Mouse (Mus musculus) kidney, embryonic 15.5 days (tissue): ENCODE data around the gene Dnajc22. TPM values are rescaled to one million over a fixed set of nuclear protein-coding genes. Genes with fewer than 3 reads are reported as not detected.
A peak's percentile ranks its signal among the peaks of the same experiment; 100 is the strongest.

Source experiments
- ATAC-seq: fragments of 200-750 bp; cut with Nextera tagmentation; replicated peaks from 2 replicates; pipeline ENCODE4 v1.8.0; 2017; ENCODE audit warnings: moderate TSS enrichment; ENCODE audit not compliant: low FRiP score
- H3K27ac ChIP-seq: fragments of 300-500 bp; sonication (generic); 2 replicates; pipeline ENCODE4 v1.5.1; 2015; ENCODE audit warnings: mild to moderate bottlenecking, inconsistent platforms
- H3K27me3 ChIP-seq: fragments of 300-500 bp; sonication (generic); 2 replicates; pipeline ENCODE4 v1.6.1; 2015; ENCODE audit warnings: inconsistent platforms
- H3K36me3 ChIP-seq: fragments of 300-500 bp; sonication (generic); 2 replicates; pipeline ENCODE4 v1.6.1; 2015; ENCODE audit warnings: inconsistent platforms
- H3K4me1 ChIP-seq: fragments of 300-500 bp; sonication (generic); 2 replicates; pipeline ENCODE4 v1.6.1; 2015; ENCODE audit warnings: inconsistent platforms
- H3K4me2 ChIP-seq: fragments of 300-500 bp; sonication (generic); 2 replicates; pipeline ENCODE4 v1.6.1; 2015; ENCODE audit warnings: moderate library complexity, mild to moderate bottlenecking, inconsistent platforms
- H3K4me3 ChIP-seq: fragments of 300-500 bp; sonication (generic); replicated peaks from 2 replicates; pipeline ENCODE4 v1.5.1; 2015; ENCODE audit warnings: mild to moderate bottlenecking, inconsistent platforms
- H3K9ac ChIP-seq: fragments of 300-500 bp; sonication (generic); 2 replicates; pipeline ENCODE4 v1.6.1; 2015; ENCODE audit warnings: mild to moderate bottlenecking, inconsistent platforms
- H3K9me3 ChIP-seq: fragments of 300-500 bp; sonication (generic); replicated peaks from 2 replicates; pipeline ENCODE4 v1.6.1; 2016; ENCODE audit warnings: inconsistent platforms
- WGBS: fragments of 180-500 bp; shearing (Covaris S2); methylation state at CpG from one replicate; pipeline ENCODE4 v1.1.7; 2015; ENCODE audit warnings: mixed read lengths; 5-methylcytosine and 5-hydroxymethylcytosine counted together
- polyA plus RNA-seq: library from polyadenylated mRNA; unstranded; fragments of >200 nt; fragmentation: Nextera tagmentation; extraction: Ambion mirVana; gene quantifications from 2 replicates; pipeline ENCODE4 v1.2.1, GENCODE M21; 2015

Dnajc22 gene
- polyA plus RNA-seq, 1 experiment from 2014 or later, result 8.8 TPM

GRCm38 (mm10) chr15:99088292-99088691 is 4.7 kb upstream of the Dnajc22 start:
- no peaks in the 10 kb centered on the region for H3K9me3 ChIP-seq
- H3K27me3 ChIP-seq, result peaks cover 92% of the 10 kb centered on the region
- peaks cover 50% of the 10 kb centered on the region for H3K4me1 ChIP-seq
- H3K36me3 ChIP-seq, result no peaks in the 10 kb centered on the region
- 0% methylated on average over 23 of the region's 27 CpGs for WGBS
- H3K9ac ChIP-seq, result no peak overlapping the region
- peak overlapping the region; percentile 34 for H3K4me3 ChIP-seq
- H3K27ac ChIP-seq, result no peak overlapping the region
- peak; percentile 52 for ATAC-seq
- H3K4me2 ChIP-seq, result peak overlapping the region; percentile 60

GRCm38 (mm10) chr15:99089069-99089468 is 3.9 kb upstream of the Dnajc22 start:
- H3K4me1 ChIP-seq, result peaks cover 52% of the 10 kb centered on the region
- H3K4me3 ChIP-seq, result peak overlapping the region; percentile 34
- no peak overlapping the region for H3K9ac ChIP-seq
- peak overlapping the region; percentile 60 for H3K4me2 ChIP-seq
- H3K27ac ChIP-seq, result no peak overlapping the region
- H3K9me3 ChIP-seq, result no peaks in the 10 kb centered on the region
- 0 out of 2 replicates have a peak, but pooled peaks have one; percentile 7 for ATAC-seq
- 6% methylated on average over 14 of the region's 14 CpGs for WGBS
- H3K36me3 ChIP-seq, result no peaks in the 10 kb centered on the region
- H3K27me3 ChIP-seq, result peaks cover 99% of the 10 kb centered on the region

DNA sequence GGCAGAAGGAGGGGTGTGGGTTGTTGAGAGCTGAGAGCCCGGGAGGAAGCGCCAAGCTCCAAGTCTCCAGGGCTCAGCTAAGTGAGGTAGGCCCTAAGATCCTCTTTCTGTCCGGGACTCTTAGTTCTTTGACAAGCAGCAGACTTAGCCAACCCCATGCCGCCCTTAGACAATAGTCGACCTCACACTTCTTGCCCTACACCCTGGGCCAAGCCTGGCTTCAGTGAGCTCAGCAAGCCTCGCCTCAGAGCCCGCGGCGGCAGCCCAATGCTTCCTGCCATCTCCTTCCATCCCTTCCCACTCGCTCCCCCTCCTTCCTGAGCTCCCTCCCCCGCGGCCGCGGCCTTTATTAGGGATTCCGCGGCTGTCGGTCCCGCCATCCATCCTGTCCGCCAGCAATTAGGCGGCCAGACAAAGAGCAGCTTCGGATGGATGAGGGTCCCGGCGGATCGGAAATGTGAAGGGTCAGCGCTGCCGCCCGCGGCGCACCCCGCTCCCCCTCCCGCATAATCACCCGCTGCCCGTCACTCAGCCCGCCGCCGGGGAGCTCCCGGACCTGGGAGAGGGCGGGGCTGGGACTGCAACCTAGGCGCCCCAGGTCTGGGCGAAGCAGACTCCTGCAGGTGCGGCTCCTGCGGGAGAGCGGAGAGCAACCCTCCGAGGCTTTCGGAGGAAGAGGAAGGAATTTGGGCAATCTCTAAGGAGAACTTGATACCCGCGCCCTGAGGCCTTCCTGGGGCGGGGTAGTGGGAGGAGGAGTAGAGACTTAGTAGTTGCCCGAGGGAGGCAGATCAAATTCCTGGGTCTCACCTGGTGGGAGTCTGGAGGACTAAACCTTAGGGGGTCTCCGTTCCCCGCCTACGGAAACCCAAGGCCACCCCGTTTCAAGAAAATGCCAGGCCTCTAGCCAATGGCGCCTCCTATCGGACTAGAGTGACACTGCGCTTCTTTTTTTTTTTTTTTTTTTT is 605 bp downstream of the Dnajc22 start:
- peaks cover 73% of the 10 kb centered on the region for H3K4me1 ChIP-seq
- H3K27me3 ChIP-seq, result peaks cover 96% of the 10 kb centered on the region
- peak overlapping the region; percentile 50 for H3K4me3 ChIP-seq
- under 1% methylated on average over 54 of the region's 56 CpGs for WGBS
- peak overlapping the region; percentile 87 for H3K27ac ChIP-seq
- no peaks in the 10 kb centered on the region for H3K9me3 ChIP-seq
- peak overlapping the region; percentile 43 for H3K9ac ChIP-seq
- ATAC-seq, result 0 out of 2 replicates have a peak, but pooled peaks have one; percentile 14
- H3K36me3 ChIP-seq, result no peaks in the 10 kb centered on the region
- peak overlapping the region; percentile 93 for H3K4me2 ChIP-seq

- under 1% methylated on average over 27 of the region's 27 CpGs for WGBS
- H3K36me3 ChIP-seq, result no peaks in the 10 kb centered on the region
- H3K27me3 ChIP-seq, result peaks cover 95% of the 10 kb centered on the region
- peak overlapping the region; percentile 15 for H3K4me3 ChIP-seq
- H3K4me1 ChIP-seq, result peaks cover 72% of the 10 kb centered on the region
- peak; percentile 55; the same call in 1 of the 2 replicates for ATAC-seq
- no peak overlapping the region for H3K9ac ChIP-seq
- H3K27ac ChIP-seq, result peak overlapping the region; percentile 41
- no peaks in the 10 kb centered on the region for H3K9me3 ChIP-seq
- H3K4me2 ChIP-seq, result peak overlapping the region; percentile 48
Measured at GRCm38 (mm10) chr15:99094631-99095270, 1.8 kb downstream of the Dnajc22 start.

GRCm38 (mm10) chr15:99095356-99095755 is 2.4 kb downstream of the Dnajc22 start:
- Histone ChIP-seq H3K4me1 (peaks cover 72% of the 10 kb centered on the region), H3K4me3 (peak overlapping the region; percentile 15), H3K27ac (peak overlapping the region; percentile 82), H3K9ac (no peak overlapping the region), H3K4me2 (peak overlapping the region; percentile 48), H3K36me3 (no peaks in the 10 kb centered on the region), H3K27me3 (peaks cover 89% of the 10 kb centered on the region), H3K9me3 (no peaks in the 10 kb centered on the region)
- WGBS, result 6% methylated on average over 6 of the region's 6 CpGs
- ATAC-seq, result no peak

DNA sequence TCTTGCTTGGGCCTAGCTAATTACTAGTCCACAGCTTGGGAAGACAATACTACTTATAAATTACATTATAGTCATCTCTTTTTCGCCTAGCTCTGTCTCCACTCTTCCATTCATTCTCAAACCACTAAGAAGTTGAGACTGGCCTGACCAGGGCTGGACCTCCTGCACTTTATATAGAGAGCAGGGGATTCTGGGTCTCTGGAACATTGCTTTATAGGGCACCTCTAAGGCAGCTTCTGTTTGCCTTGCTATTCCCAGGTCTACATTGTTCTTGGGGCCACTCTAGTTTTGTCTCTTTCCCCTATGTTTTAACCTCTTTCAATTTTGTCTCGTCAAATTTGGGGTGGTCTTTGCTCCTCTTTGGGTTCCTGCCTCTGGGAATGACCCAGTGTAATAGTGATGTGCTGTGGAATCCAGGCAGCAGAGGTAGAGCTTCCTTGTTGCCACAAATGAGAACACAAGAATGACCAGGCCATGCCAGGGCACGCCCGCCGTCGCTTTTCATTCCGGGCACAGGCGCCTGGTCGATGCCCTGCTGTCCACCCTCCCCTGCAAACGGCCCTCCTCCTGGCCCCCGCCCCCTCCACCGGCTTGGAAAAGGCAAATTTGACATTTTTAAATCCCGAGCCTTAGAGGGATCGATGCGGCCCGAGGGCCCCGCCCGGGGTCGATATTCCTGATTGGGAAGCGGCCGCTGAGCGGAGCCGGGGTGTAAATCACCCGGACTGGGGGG is 3.3 kb downstream of the Dnajc22 start:
- 4% methylated on average over 24 of the region's 24 CpGs for WGBS
- ATAC-seq, result no peak
- Histone ChIP-seq H3K9ac (peak overlapping the region; percentile 42), H3K4me3 (peak overlapping the region; percentile 40), H3K4me2 (peak overlapping the region; percentile 67), H3K27me3 (peaks cover 85% of the 10 kb centered on the region), H3K4me1 (peaks cover 70% of the 10 kb centered on the region), H3K9me3 (no peaks in the 10 kb centered on the region), H3K27ac (peak overlapping the region; percentile 82), H3K36me3 (no peaks in the 10 kb centered on the region)

DNA sequence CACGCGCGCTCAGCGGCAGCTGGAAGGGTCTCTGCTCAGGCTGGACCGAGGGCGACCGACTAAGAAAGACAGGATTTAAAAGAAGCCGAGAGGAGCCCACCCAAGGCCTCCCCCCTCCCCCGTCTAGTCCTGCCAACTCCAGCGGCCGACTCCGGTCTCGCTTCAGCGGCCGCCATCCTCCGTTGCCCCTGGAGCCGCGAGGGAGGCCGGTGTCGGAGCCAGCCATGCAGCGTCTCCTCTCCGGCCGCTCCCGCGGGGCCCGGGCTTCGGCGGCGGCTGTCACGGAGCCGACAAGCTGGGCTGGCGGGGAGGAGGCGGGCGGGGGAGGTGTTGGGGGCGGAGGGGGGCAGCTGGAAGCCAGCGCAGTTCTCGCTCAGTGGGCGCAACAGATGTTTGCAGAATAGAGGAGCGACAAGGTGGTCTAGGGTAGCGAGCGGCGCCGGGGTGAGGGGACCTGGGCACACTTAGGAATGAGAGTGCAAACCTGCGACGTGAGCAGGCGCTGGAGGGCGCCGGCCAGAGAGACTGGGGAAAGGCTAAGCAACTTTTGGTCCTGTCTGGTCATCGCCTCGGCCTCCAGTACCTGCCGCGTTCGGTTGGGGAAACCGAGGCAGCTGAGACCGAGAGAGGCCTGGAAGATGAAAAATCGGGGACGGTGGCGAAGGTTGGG is 4.0 kb downstream of the Dnajc22 start:
- Histone ChIP-seq H3K4me1 (peaks cover 70% of the 10 kb centered on the region), H3K36me3 (no peaks in the 10 kb centered on the region), H3K27ac (peak overlapping the region; percentile 82), H3K4me2 (peak overlapping the region; percentile 67), H3K9ac (peak overlapping the region; percentile 42), H3K27me3 (peaks cover 78% of the 10 kb centered on the region), H3K4me3 (peak overlapping the region; percentile 40), H3K9me3 (no peaks in the 10 kb centered on the region)
- ATAC-seq, result peak; percentile 52
- WGBS, result under 1% methylated on average over 51 of the region's 58 CpGs

DNA sequence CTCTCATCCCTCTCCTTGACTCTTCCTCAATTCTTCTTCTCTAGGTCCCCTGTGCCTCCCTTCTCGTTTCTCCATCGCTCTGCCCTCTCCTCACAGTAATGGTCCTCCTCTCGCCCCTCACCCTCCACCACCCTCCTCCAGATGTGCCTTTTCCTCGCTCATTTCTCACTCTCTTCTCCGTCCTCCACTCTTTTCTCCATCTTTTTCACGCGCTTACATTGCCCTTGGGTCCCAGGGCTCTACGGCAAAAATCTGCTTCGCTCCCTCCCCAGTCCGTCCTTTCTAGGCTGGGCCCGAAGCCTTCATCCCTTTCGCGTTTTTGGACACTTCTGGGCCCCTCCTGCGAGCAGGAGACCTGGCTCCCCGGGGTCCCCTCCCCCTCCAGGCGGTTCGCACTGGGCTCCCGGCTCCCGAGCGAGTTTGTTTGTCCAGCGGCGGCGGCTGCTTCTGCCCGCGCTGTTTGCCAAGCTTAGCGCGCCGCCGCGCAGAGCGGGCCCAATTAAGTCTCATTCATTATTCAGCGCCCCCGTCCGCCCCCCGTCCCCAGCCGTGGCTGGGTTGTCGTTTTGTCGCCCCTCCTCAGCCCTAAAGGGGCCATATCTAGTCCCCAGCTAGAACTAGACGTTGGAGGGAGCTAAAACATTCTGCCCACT is 5.0 kb downstream of the Dnajc22 start:
- H3K36me3 ChIP-seq, result no peaks in the 10 kb centered on the region
- peaks cover 68% of the 10 kb centered on the region for H3K27me3 ChIP-seq
- 0 out of 2 replicates have a peak overlapping the region, but pooled peaks have one; percentile 42 for H3K9ac ChIP-seq
- H3K4me3 ChIP-seq, result peak overlapping the region; percentile 40
- WGBS, result under 1% methylated on average over 39 of the region's 39 CpGs
- no peak for ATAC-seq
- H3K27ac ChIP-seq, result peak overlapping the region; percentile 82; the same call in 1 of the 2 replicates
- no peaks in the 10 kb centered on the region for H3K9me3 ChIP-seq
- H3K4me2 ChIP-seq, result peak overlapping the region; percentile 67
- H3K4me1 ChIP-seq, result peaks cover 64% of the 10 kb centered on the region

DNA sequence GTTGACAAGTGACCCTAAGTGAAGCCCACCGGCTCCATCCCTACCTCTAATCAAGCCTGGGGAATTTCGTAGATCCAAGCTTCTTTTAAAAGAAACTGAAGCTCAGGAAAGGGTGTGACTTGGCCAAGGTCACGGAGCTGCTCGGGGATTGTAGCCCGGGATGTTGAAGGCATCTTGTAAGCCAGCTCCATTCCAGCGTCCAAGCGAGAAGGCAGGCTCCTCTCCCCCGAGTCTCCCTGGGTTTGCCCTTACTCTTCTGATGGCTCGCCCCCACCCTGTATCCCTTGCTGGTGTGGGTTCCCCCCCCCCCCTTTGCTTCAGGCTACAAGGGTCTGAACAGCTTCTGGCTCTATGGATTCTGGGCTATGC is 5.5 kb downstream of the Dnajc22 start:
- Histone ChIP-seq H3K4me1 (peaks cover 59% of the 10 kb centered on the region), H3K4me3 (peak overlapping the region; percentile 40), H3K9ac (no peak overlapping the region), H3K36me3 (no peaks in the 10 kb centered on the region), H3K27ac (0 out of 2 replicates have a peak overlapping the region, but pooled peaks have one; percentile 70), H3K9me3 (no peaks in the 10 kb centered on the region), H3K4me2 (peak overlapping the region; percentile 67), H3K27me3 (peaks cover 63% of the 10 kb centered on the region)
- 2% methylated on average over 9 of the region's 9 CpGs for WGBS
- no peak for ATAC-seq

- no peaks in the 10 kb centered on the region for H3K9me3 ChIP-seq
- peaks cover 57% of the 10 kb centered on the region for H3K27me3 ChIP-seq
- no peak overlapping the region for H3K9ac ChIP-seq
Measured at GRCm38 (mm10) chr15:99099139-99099556, 6.2 kb downstream of the Dnajc22 start.

More at GRCm38 (mm10) chr15:99099139-99099556, 6.2 kb downstream of the Dnajc22 start:
- peaks cover 53% of the 10 kb centered on the region for H3K4me1 ChIP-seq
- WGBS, result 1% methylated on average over 15 of the region's 15 CpGs
- H3K4me3 ChIP-seq, result peak overlapping the region; percentile 40
- ATAC-seq, result peak; percentile 60
- no peaks in the 10 kb centered on the region for H3K36me3 ChIP-seq
- peak overlapping the region; percentile 70 for H3K27ac ChIP-seq
- H3K4me2 ChIP-seq, result peak overlapping the region; percentile 67
